Mouse (Mus musculus): ENCODE results near the gene Hcfc1r1. TPM values are rescaled to one million over a fixed set of nuclear protein-coding genes. Genes with fewer than 3 reads are reported as not detected.

Gene Hcfc1r1
- total and polyA plus RNA-seq, 2 experiments from 2014 or later: 194 to 210 TPM

- Histone ChIP-seq H3K27ac (ENCODE audit: low read depth, low read length) (no peak overlapping the region), H3K9ac (replicated peaks; ENCODE audit: low read length, poor library complexity, severe bottlenecking) (no peak overlapping the region), H3K4me3 (ENCODE audit: low read depth, low read length) (no peak overlapping the region), H3K27me3 (ENCODE audit: insufficient read depth, low read length) (no peaks in the 10 kb centered on the region), H3K9me3 (ENCODE audit: low read length) (no peaks in the 10 kb centered on the region), H3K4me1 (ENCODE audit: insufficient read depth, low read length) (no peaks in the 10 kb centered on the region), H3K4me2 (ENCODE audit: low read depth, low read length, poor library complexity, severe bottlenecking) (no peak overlapping the region), H3K36me3 (ENCODE audit: insufficient read depth, low read length) (no peaks in the 10 kb centered on the region)
- ATAC-seq (ENCODE audit: low FRiP score) (no peak), DNase-seq (ENCODE audit: low spot score) (no peak)
- TF ChIP-seq CTCF (IDR thresholded peaks at IDR 0.05): no peak
- 58% methylated on average over 2 of the region's 2 CpGs for WGBS
Measured at GRCm38 (mm10) chr17:23717003-23717402, 43.6 kb downstream of the Hcfc1r1 start.

- Histone ChIP-seq H3K27ac (ENCODE audit: low read depth, low read length) (no peak overlapping the region), H3K9me3 (ENCODE audit: low read length) (no peaks in the 10 kb centered on the region), H3K4me3 (ENCODE audit: low read depth, low read length) (no peak overlapping the region), H3K27me3 (ENCODE audit: insufficient read depth, low read length) (no peaks in the 10 kb centered on the region), H3K36me3 (ENCODE audit: insufficient read depth, low read length) (no peaks in the 10 kb centered on the region), H3K4me2 (ENCODE audit: low read depth, low read length, poor library complexity, severe bottlenecking) (no peak overlapping the region), H3K4me1 (ENCODE audit: insufficient read depth, low read length) (no peaks in the 10 kb centered on the region), H3K9ac (replicated peaks; ENCODE audit: low read length, poor library complexity, severe bottlenecking) (no peak overlapping the region)
- WGBS: 42% methylated on average over 1 of the region's 1 CpGs
- no peak for TF ChIP-seq CTCF (IDR thresholded peaks at IDR 0.05)
- no peak for DNase-seq (ENCODE audit: low spot score)
- ATAC-seq (ENCODE audit: low FRiP score): no peak
Measured at GRCm38 (mm10) chr17:23719455-23719854, 46.1 kb downstream of the Hcfc1r1 start.

DNA sequence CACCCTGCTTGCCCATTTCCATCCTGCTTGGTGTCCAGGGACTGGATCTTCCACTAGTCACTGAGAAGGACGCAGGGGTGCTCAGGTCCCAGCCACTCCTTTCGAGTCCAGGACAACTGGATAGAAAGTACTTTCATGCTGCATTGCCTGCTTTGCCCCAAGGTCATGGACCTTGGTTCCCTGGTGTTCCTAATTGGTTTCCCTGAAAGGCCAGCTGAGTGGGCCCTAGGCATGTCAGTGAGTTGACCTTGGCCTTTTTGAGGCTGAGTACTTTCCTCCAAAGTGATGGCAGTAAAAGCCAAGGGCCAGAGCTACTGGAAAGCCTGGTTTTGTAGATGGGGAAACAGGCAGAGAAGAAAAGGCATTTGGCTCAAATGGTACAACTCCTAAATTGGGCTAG lies 48.5 kb downstream of the Hcfc1r1 start:
- Histone ChIP-seq H3K4me1 (ENCODE audit: insufficient read depth, low read length) (0 out of 2 replicates have a peak, but pooled peaks cover 5% of the 10 kb centered on the region), H3K9ac (replicated peaks; ENCODE audit: low read length, poor library complexity, severe bottlenecking) (no peak overlapping the region), H3K9me3 (ENCODE audit: low read length) (no peaks in the 10 kb centered on the region), H3K27me3 (ENCODE audit: insufficient read depth, low read length) (no peaks in the 10 kb centered on the region), H3K36me3 (ENCODE audit: insufficient read depth, low read length) (no peaks in the 10 kb centered on the region), H3K27ac (ENCODE audit: low read depth, low read length) (no peak overlapping the region), H3K4me2 (ENCODE audit: low read depth, low read length, poor library complexity, severe bottlenecking) (no peak overlapping the region), H3K4me3 (ENCODE audit: low read depth, low read length) (no peak overlapping the region)
- WGBS: 69% methylated on average over 2 of the region's 2 CpGs
- no peak for DNase-seq (ENCODE audit: low spot score)
- ATAC-seq (ENCODE audit: low FRiP score): no peak
- no peak for TF ChIP-seq CTCF (IDR thresholded peaks at IDR 0.05)

DNA sequence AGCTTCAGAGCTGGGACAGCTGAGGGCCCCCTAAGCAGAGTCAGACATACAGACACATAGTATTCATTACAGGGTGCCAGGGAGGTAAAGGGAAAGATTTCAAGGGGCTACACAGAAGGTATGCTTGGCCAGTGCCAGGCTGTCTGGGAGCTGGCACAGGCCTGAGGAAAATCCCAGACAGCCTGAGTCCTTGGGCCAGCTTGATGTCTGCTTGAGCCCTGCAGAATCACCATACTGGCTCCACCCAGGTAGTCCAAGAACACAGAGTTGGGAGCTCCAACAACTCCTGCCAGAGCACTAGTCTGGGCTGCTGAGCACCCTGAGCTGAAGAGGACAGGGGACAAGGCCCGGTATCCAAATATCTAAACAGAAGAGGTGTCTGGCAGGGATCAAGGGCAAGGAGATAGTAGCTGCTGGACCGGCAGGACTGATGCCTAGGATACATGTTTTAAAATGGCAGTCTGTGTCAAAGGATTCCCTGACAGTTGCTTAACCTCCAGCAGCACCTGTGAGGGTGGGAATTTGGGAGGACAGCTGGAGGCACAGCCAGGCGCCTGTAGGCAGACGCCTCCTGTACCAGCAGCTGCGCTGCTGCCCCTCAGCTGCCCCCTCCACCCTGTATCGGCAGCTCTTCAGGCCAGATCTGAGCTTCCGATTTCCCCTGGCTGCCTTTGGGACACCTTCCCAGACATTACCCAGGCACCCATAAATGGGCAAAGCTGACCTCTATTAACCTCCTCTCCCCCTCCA lies 49.2 kb downstream of the Hcfc1r1 start, which contains the start of gene 1520401A03Rik:
TSS of gene 1520401A03Rik (minus strand) at position 408 of the 750 bp plus-strand sequence.
- WGBS: 77% methylated on average over 7 of the region's 7 CpGs
- no peak within 1 kb of the TSS for H3K4me3 ChIP-seq (ENCODE audit: low read depth, low read length)
- ATAC-seq (ENCODE audit: low FRiP score) (no peak), DNase-seq (ENCODE audit: low spot score) (no peak)
- H3K36me3 ChIP-seq (ENCODE audit: insufficient read depth, low read length): no peaks in the 10 kb centered on the region
- no peak within 1 kb of the TSS for H3K27ac ChIP-seq (ENCODE audit: low read depth, low read length)
- no peak within 1 kb of the TSS for H3K9ac ChIP-seq (replicated peaks; ENCODE audit: low read length, poor library complexity, severe bottlenecking)
- TF ChIP-seq CTCF (IDR thresholded peaks at IDR 0.05): no peak
- H3K27me3 ChIP-seq (ENCODE audit: insufficient read depth, low read length): no peaks in the 10 kb centered on the region
- no peak within 1 kb of the TSS for H3K4me2 ChIP-seq (ENCODE audit: low read depth, low read length, poor library complexity, severe bottlenecking)
- no peaks in the 10 kb centered on the region for H3K9me3 ChIP-seq (ENCODE audit: low read length)
- 0 out of 2 replicates have a peak, but pooled peaks cover 5% of the 10 kb centered on the region for H3K4me1 ChIP-seq (ENCODE audit: insufficient read depth, low read length)

Other genes starting within 250 kb of the Hcfc1r1 start
- gene Vmn2r117, start 193.9 kb upstream of the Hcfc1r1 start, total RNA-seq (2014; rRNA removed): not detected in 2 replicates
- not detected in 2 replicates for gene Vmn2r117, start 193.9 kb upstream of the Hcfc1r1 start, polyA plus RNA-seq (2015; fragmentation: Nextera tagmentation; extraction: Ambion mirVana)
- gene Zfp213, start 109.4 kb upstream of the Hcfc1r1 start, total RNA-seq (2014; rRNA removed): 16.9 and 21.7 TPM in 2 replicates
- gene Zfp213, start 109.4 kb upstream of the Hcfc1r1 start, polyA plus RNA-seq (2015; fragmentation: Nextera tagmentation; extraction: Ambion mirVana): 10.0 and 10.7 TPM in 2 replicates
- gene Zfp13, start 74.1 kb upstream of the Hcfc1r1 start, total RNA-seq (2014; rRNA removed): 36.2 and 48.2 TPM in 2 replicates
- 23.3 and 26.3 TPM in 2 replicates for gene Zfp13, start 74.1 kb upstream of the Hcfc1r1 start, polyA plus RNA-seq (2015; fragmentation: Nextera tagmentation; extraction: Ambion mirVana)
- not detected in 2 replicates for gene Zscan10, start 72.7 kb upstream of the Hcfc1r1 start, total RNA-seq (2014; rRNA removed)
- gene Zscan10, start 72.7 kb upstream of the Hcfc1r1 start, polyA plus RNA-seq (2015; fragmentation: Nextera tagmentation; extraction: Ambion mirVana): not detected in 2 replicates
- gene Mmp25, start 28.3 kb upstream of the Hcfc1r1 start, total RNA-seq (2014; rRNA removed): 0.33 and 0.66 TPM in 2 replicates
- gene Mmp25, start 28.3 kb upstream of the Hcfc1r1 start, polyA plus RNA-seq (2015; fragmentation: Nextera tagmentation; extraction: Ambion mirVana): 0.98 and 1.0 TPM in 2 replicates
- not detected in 2 replicates for gene Bicdl2, start 13.1 kb upstream of the Hcfc1r1 start, total RNA-seq (2014; rRNA removed)
- gene Bicdl2, start 13.1 kb upstream of the Hcfc1r1 start, polyA plus RNA-seq (2015; fragmentation: Nextera tagmentation; extraction: Ambion mirVana): 0.10 TPM in 1 of 2 replicates, not detected in the other
- gene Thoc6, start 286 bp downstream of the Hcfc1r1 start, total RNA-seq (2014; rRNA removed): 16.7 and 21.5 TPM in 2 replicates
- gene Thoc6, start 286 bp downstream of the Hcfc1r1 start, polyA plus RNA-seq (2015; fragmentation: Nextera tagmentation; extraction: Ambion mirVana): 21.1 and 23.2 TPM in 2 replicates
- 3.9 and 4.2 TPM in 2 replicates for gene Tnfrsf12a, start 3.9 kb downstream of the Hcfc1r1 start, total RNA-seq (2014; rRNA removed)
- gene Tnfrsf12a, start 3.9 kb downstream of the Hcfc1r1 start, polyA plus RNA-seq (2015; fragmentation: Nextera tagmentation; extraction: Ambion mirVana): 3.3 TPM in 2 replicates
- 0.60 and 0.99 TPM in 2 replicates for gene Cldn6, start 5.7 kb downstream of the Hcfc1r1 start, total RNA-seq (2014; rRNA removed)
- 0.31 and 0.56 TPM in 2 replicates for gene Cldn6, start 5.7 kb downstream of the Hcfc1r1 start, polyA plus RNA-seq (2015; fragmentation: Nextera tagmentation; extraction: Ambion mirVana)
- gene Cldn9, start 10.4 kb downstream of the Hcfc1r1 start, total RNA-seq (2014; rRNA removed): 0.19 and 0.55 TPM in 2 replicates
- 0.25 TPM in 1 of 2 replicates, not detected in the other for gene Cldn9, start 10.4 kb downstream of the Hcfc1r1 start, polyA plus RNA-seq (2015; fragmentation: Nextera tagmentation; extraction: Ambion mirVana)
- 0.19 TPM in 1 of 2 replicates, not detected in the other for gene 1520401A03Rik, start 49.2 kb downstream of the Hcfc1r1 start, total RNA-seq (2014; rRNA removed)
- gene 1520401A03Rik, start 49.2 kb downstream of the Hcfc1r1 start, polyA plus RNA-seq (2015; fragmentation: Nextera tagmentation; extraction: Ambion mirVana): 0.15 TPM in 1 of 2 replicates, not detected in the other
- gene Pkmyt1, start 52.7 kb downstream of the Hcfc1r1 start, total RNA-seq (2014; rRNA removed): 18.3 and 18.4 TPM in 2 replicates
- 18.0 and 18.3 TPM in 2 replicates for gene Pkmyt1, start 52.7 kb downstream of the Hcfc1r1 start, polyA plus RNA-seq (2015; fragmentation: Nextera tagmentation; extraction: Ambion mirVana)
- 83.6 and 103 TPM in 2 replicates for gene Paqr4, start 67.3 kb downstream of the Hcfc1r1 start, total RNA-seq (2014; rRNA removed)
- 66.0 and 73.8 TPM in 2 replicates for gene Paqr4, start 67.3 kb downstream of the Hcfc1r1 start, polyA plus RNA-seq (2015; fragmentation: Nextera tagmentation; extraction: Ambion mirVana)
- 0.38 and 2.5 TPM in 2 replicates for gene Kremen2, start 72.2 kb downstream of the Hcfc1r1 start, total RNA-seq (2014; rRNA removed)
- 1.3 TPM in 2 replicates for gene Kremen2, start 72.2 kb downstream of the Hcfc1r1 start, polyA plus RNA-seq (2015; fragmentation: Nextera tagmentation; extraction: Ambion mirVana)
- gene Flywch1, start 98.0 kb downstream of the Hcfc1r1 start, total RNA-seq (2014; rRNA removed): 248 and 253 TPM in 2 replicates
- 188 TPM in 2 replicates for gene Flywch1, start 98.0 kb downstream of the Hcfc1r1 start, polyA plus RNA-seq (2015; fragmentation: Nextera tagmentation; extraction: Ambion mirVana)
- gene Flywch2, start 112.5 kb downstream of the Hcfc1r1 start, total RNA-seq (2014; rRNA removed): 94.8 and 96.5 TPM in 2 replicates
- gene Flywch2, start 112.5 kb downstream of the Hcfc1r1 start, polyA plus RNA-seq (2015; fragmentation: Nextera tagmentation; extraction: Ambion mirVana): 128 and 133 TPM in 2 replicates
- 162 and 196 TPM in 2 replicates for gene Srrm2, start 116.9 kb downstream of the Hcfc1r1 start, total RNA-seq (2014; rRNA removed)
- gene Srrm2, start 116.9 kb downstream of the Hcfc1r1 start, polyA plus RNA-seq (2015; fragmentation: Nextera tagmentation; extraction: Ambion mirVana): 351 and 443 TPM in 2 replicates
- 1,027 and 1,129 TPM in 2 replicates for gene Elob, start 155.5 kb downstream of the Hcfc1r1 start, total RNA-seq (2014; rRNA removed)
- 1,525 and 1,526 TPM in 2 replicates for gene Elob, start 155.5 kb downstream of the Hcfc1r1 start, polyA plus RNA-seq (2015; fragmentation: Nextera tagmentation; extraction: Ambion mirVana)
- not detected in 2 replicates for gene Prss33, start 162.5 kb downstream of the Hcfc1r1 start, total RNA-seq (2014; rRNA removed)
- 0.17 TPM in 1 of 2 replicates, not detected in the other for gene Prss33, start 162.5 kb downstream of the Hcfc1r1 start, polyA plus RNA-seq (2015; fragmentation: Nextera tagmentation; extraction: Ambion mirVana)
- not detected in 2 replicates for gene Prss32, start 170.3 kb downstream of the Hcfc1r1 start, total RNA-seq (2014; rRNA removed)
- 0.23 and 0.60 TPM in 2 replicates for gene Prss32, start 170.3 kb downstream of the Hcfc1r1 start, polyA plus RNA-seq (2015; fragmentation: Nextera tagmentation; extraction: Ambion mirVana)
- gene Prss41, start 170.6 kb downstream of the Hcfc1r1 start, total RNA-seq (2014; rRNA removed): 0.11 and 1.8 TPM in 2 replicates
- gene Prss41, start 170.6 kb downstream of the Hcfc1r1 start, polyA plus RNA-seq (2015; fragmentation: Nextera tagmentation; extraction: Ambion mirVana): 1.3 and 2.2 TPM in 2 replicates
- not detected in 2 replicates for gene Prss21, start 194.5 kb downstream of the Hcfc1r1 start, total RNA-seq (2014; rRNA removed)
- not detected in 2 replicates for gene Prss21, start 194.5 kb downstream of the Hcfc1r1 start, polyA plus RNA-seq (2015; fragmentation: Nextera tagmentation; extraction: Ambion mirVana)
- 2.0 TPM in 1 of 2 replicates, not detected in the other for gene Dcpp1, start 207.3 kb downstream of the Hcfc1r1 start, total RNA-seq (2014; rRNA removed)
- not detected in 2 replicates for gene Dcpp1, start 207.3 kb downstream of the Hcfc1r1 start, polyA plus RNA-seq (2015; fragmentation: Nextera tagmentation; extraction: Ambion mirVana)
- gene Dcpp2, start 207.3 kb downstream of the Hcfc1r1 start, total RNA-seq (2014; rRNA removed): not detected in 2 replicates
- gene Dcpp2, start 207.3 kb downstream of the Hcfc1r1 start, polyA plus RNA-seq (2015; fragmentation: Nextera tagmentation; extraction: Ambion mirVana): not detected in 2 replicates
- not detected in 2 replicates for gene Dcpp3, start 243.9 kb downstream of the Hcfc1r1 start, total RNA-seq (2014; rRNA removed)
- not detected in 2 replicates for gene Dcpp3, start 243.9 kb downstream of the Hcfc1r1 start, polyA plus RNA-seq (2015; fragmentation: Nextera tagmentation; extraction: Ambion mirVana)